Mouse (Mus musculus) midbrain, embryonic 11.5 days (tissue): Measurements from ENCODE around the gene Gm20767. TPM values are rescaled to one million over a fixed set of nuclear protein-coding genes. Genes with fewer than 3 reads are reported as not detected.
A peak's percentile ranks its signal among the peaks of the same experiment; 100 is the strongest.
"Not testable (repeated sequence)": the region's sequence is repeated elsewhere in the genome, so short reads cannot be mapped to it uniquely, and the experiment has no call there.

Source experiments
- ATAC-seq: fragments of 200-750 bp; cut with Nextera tagmentation; 2 replicates; pipeline ENCODE4 v1.8.0; 2017; ENCODE audit warnings: moderate TSS enrichment, moderate library complexity; ENCODE audit not compliant: low FRiP score
- DNase-seq: peaks from one replicate; pipeline ENCODE4 v3.0.0; 2015; ENCODE audit warnings: low spot score; ENCODE audit errors: missing footprints
- H3K27ac ChIP-seq: fragments of 300-500 bp; sonication (generic); 2 replicates; pipeline ENCODE4 v1.5.1; 2014; ENCODE audit warnings: low read depth, low read length
- H3K27me3 ChIP-seq: fragments of 300-500 bp; sonication (generic); 2 replicates; pipeline ENCODE4 v1.6.1; 2014; ENCODE audit warnings: mild to moderate bottlenecking, low read length, moderate library complexity, mixed read lengths; ENCODE audit not compliant: control insufficient read depth, insufficient read depth
- H3K36me3 ChIP-seq: fragments of 300-500 bp; sonication (generic); 2 replicates; pipeline ENCODE4 v1.6.1; 2014; ENCODE audit warnings: mild to moderate bottlenecking, low read length, moderate library complexity, mixed read lengths; ENCODE audit not compliant: control insufficient read depth, insufficient read depth
- H3K4me1 ChIP-seq: fragments of 300-500 bp; sonication (generic); 2 replicates; pipeline ENCODE4 v1.6.1; 2014; ENCODE audit warnings: low read length; ENCODE audit not compliant: control insufficient read depth, insufficient read depth
- H3K4me2 ChIP-seq: fragments of 300-500 bp; sonication (generic); 2 replicates; pipeline ENCODE4 v1.6.1; 2014; ENCODE audit warnings: mild to moderate bottlenecking, moderate library complexity
- H3K4me3 ChIP-seq: fragments of 300-500 bp; sonication (generic); 2 replicates; pipeline ENCODE4 v1.5.1; 2014; ENCODE audit warnings: low read depth, low read length
- H3K9ac ChIP-seq: fragments of 300-500 bp; sonication (generic); 2 replicates; pipeline ENCODE4 v1.6.1; 2014; ENCODE audit warnings: low read length
- H3K9me3 ChIP-seq: fragments of 300-500 bp; sonication (generic); 2 replicates; pipeline ENCODE4 v1.6.1; 2016; ENCODE audit warnings: low read length; ENCODE audit not compliant: control insufficient read depth
- WGBS: fragments of 180-500 bp; shearing (Covaris S2); extraction: QIAGEN DNeasy Blood & Tissue Kit; methylation state at CpG from one replicate; pipeline ENCODE4 v1.1.7; 2014; 5-methylcytosine and 5-hydroxymethylcytosine counted together
- polyA plus RNA-seq: library from polyadenylated mRNA; unstranded; fragments of >200 nt; fragmentation: Nextera tagmentation; extraction: Ambion mirVana; gene quantifications from 2 replicates; pipeline ENCODE4 v1.2.1, GENCODE M21; 2014

The Gm20767 gene
- not detected in 2 replicates for polyA plus RNA-seq

DNA sequence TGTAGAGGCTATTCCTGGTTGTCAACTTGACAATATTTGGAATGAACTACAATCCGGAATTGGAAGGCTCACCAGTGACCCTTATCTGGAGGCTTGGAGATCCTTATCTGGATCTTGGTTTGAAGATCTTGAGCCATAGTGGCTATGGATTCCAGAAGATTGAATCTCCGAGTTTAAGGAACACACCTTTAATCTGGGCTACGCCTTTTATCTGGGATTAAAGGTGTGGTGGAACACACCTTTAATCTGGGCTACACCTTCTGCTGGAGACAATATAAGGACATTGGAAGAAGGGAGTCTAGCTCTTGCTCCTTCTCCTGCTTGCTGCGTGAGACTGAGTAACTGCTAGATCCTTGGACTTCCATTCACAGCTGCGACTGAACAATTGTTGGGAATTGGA, at the start of gene Gm20767:
Gene Gm20767, plus strand, starts transcription at position 301 of the 400 bp plus-strand sequence.
- not testable (repeated sequence) for H3K27ac ChIP-seq, DNase-seq, H3K27me3 ChIP-seq, ATAC-seq, H3K9me3 ChIP-seq, H3K4me1 ChIP-seq, H3K36me3 ChIP-seq, H3K4me3 ChIP-seq, H3K4me2 ChIP-seq, H3K9ac ChIP-seq
- WGBS: 67% methylated on average over 1 of the region's 5 CpGs

DNA sequence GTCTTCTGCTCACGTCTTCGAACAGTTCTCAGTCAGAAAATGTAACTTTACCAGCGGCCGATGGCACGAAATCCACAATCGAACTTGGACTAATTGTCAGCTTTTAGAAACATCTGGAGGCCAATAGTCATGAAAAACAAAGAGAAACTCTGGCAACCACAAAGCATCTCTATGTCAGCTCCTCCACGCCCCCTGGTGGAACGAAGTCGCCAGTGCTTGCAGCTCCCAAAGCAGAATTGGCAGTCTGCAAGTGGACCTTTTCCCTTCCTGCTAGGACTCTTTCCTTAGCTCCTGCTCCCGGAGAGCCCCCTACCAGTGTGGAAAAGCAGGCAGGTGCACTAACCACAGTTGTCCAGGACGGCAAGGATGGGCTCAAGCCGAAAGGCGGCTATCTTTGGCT, 47.1 kb upstream of the Gm20767 start:
- 0 out of 2 replicates have a peak, but pooled peaks have one; percentile 10 for ATAC-seq

DNA sequence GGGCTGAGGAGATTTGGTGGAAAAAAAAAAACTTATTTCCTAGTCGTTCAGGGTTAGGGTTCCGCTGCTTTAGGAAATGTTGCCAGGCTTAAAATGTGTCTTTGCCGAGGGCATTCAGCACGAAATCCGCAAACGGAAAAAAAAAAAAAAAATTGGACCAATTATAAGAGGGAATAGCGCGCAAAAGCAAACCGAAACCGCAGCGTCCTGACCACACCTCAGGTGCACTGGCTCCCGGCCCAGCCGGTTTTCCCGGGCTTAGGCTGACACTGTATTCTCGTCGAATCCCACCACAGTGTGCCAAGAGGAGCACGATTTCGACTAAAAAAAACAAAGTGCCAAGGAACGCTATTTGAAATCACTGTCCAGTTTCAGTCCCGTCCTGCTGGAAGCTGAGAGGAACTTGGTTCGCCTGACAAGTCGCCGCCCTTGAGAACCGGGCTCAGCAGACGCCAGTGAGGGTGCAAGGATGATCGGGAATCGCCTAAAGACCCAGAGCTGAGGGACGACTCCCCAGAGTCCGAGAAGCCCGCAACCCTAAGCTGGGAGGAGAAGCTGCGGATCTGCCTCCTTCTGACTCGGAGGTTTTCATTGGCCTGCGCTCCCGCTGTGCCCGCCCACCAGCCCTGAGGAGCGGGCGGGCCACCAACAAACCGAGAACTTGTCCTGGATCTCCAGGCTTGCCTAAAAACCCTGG, 43.7 kb upstream of the Gm20767 start:
- not testable (repeated sequence) for H3K27me3 ChIP-seq, H3K9ac ChIP-seq, H3K27ac ChIP-seq, H3K4me3 ChIP-seq, H3K4me2 ChIP-seq, H3K36me3 ChIP-seq, H3K9me3 ChIP-seq, H3K4me1 ChIP-seq
- peak; percentile 88 for ATAC-seq
- WGBS: under 1% methylated on average over 25 of the region's 38 CpGs
- DNase-seq: peak; percentile 91

More for the DNA sequence above, 47.1 kb upstream of the Gm20767 start:
- not testable (repeated sequence) for H3K4me3 ChIP-seq, H3K4me2 ChIP-seq, DNase-seq, H3K9ac ChIP-seq, H3K9me3 ChIP-seq, H3K27me3 ChIP-seq, H3K27ac ChIP-seq, H3K4me1 ChIP-seq, H3K36me3 ChIP-seq
- no CpG with 5 or more reads among the region's 13 CpGs for WGBS

DNA sequence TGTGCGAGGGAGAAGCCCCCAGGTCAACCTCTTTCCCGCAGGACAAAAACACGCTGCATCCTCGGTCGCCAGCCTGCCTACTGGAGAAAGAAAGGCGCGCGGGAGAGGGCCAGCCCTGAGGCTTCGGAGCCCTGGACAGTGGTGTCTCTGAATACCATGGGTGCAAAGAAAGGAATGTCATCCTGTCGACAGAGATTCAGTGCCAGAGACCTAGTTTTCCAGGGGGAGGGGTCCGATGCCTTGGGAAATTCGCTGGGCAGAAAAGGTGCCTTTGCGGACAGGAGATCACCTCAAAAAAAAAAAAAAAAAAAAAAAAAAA, 43.1 kb upstream of the Gm20767 start:
- ATAC-seq: peak; percentile 63
- H3K4me3 ChIP-seq, H3K27me3 ChIP-seq, DNase-seq, H3K27ac ChIP-seq, H3K36me3 ChIP-seq, H3K4me2 ChIP-seq, H3K9ac ChIP-seq, H3K9me3 ChIP-seq, H3K4me1 ChIP-seq: not testable (repeated sequence)
- WGBS: 0% methylated on average over 5 of the region's 13 CpGs

DNA sequence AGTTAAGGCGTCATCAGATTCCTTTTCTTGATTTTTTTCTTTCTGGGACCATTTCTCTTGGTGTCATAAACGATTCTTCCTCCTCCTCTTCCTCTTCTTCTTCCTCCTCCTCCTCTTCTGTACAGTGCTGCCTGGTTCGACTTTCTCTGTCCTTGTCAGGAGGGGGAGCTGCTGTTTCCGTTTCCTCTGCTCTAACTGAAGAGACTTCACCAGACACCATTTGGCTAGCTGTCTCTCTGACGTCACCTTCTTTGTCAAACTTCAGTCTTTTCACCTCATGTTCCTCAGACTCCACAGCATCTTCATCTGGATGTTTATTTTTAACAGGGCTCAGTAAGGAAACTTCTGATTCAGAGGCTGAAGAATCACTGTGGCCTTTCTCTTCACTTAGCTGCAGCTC, 40.7 kb upstream of the Gm20767 start:
- H3K27ac ChIP-seq, H3K36me3 ChIP-seq, H3K4me2 ChIP-seq, H3K4me1 ChIP-seq, H3K4me3 ChIP-seq, H3K9ac ChIP-seq, DNase-seq, H3K9me3 ChIP-seq, ATAC-seq, H3K27me3 ChIP-seq: not testable (repeated sequence)
- no CpG with 5 or more reads among the region's 5 CpGs for WGBS

DNA sequence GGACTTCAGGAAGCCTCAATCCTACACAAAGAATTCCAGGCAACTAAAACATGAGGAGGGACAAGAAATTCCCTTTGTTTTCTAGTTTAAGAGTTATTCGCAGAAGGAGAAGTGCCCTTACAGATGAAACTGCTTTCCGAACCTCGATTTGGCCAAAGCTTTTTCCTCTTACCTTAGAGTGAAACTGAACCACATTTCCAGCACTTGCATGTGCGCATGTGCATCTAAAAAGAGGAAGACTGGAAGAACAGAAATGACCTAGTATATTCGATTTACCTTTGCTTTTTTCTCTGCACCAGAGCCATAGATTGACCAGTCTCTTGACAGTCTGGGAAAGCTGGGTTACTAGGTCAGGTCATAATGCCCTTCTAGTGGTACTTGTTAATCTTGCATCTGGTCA, 33.5 kb upstream of the Gm20767 start:
- not testable (repeated sequence) for H3K9ac ChIP-seq, H3K4me3 ChIP-seq, H3K9me3 ChIP-seq, H3K27me3 ChIP-seq, ATAC-seq, H3K4me2 ChIP-seq, H3K27ac ChIP-seq, H3K4me1 ChIP-seq, DNase-seq, H3K36me3 ChIP-seq
- WGBS: no CpG with 5 or more reads among the region's 5 CpGs

DNA sequence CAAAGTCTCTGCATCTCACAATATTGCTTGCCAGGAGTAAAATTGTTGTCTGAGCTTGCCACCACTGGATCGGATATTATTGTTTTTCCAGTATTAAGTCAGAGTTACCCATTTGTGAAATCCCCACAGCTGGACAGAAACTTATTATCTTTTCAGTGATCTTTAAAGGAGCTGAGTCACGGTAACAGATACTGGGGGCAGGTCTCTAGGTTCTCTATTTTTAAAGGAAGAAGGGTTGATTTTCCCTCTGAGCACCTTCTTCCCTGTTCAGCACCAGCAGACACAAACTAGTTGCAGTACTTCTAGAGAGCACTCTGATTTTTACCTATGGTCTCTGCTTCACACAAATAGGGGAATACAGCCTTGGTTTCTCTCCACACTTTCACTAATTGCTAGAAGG, 33.0 kb upstream of the Gm20767 start:
- H3K4me1 ChIP-seq, H3K9me3 ChIP-seq, H3K27me3 ChIP-seq, DNase-seq, H3K4me3 ChIP-seq, H3K27ac ChIP-seq, H3K4me2 ChIP-seq, ATAC-seq, H3K9ac ChIP-seq, H3K36me3 ChIP-seq: not testable (repeated sequence)
- WGBS: 79% methylated on average over 2 of the region's 2 CpGs

DNA sequence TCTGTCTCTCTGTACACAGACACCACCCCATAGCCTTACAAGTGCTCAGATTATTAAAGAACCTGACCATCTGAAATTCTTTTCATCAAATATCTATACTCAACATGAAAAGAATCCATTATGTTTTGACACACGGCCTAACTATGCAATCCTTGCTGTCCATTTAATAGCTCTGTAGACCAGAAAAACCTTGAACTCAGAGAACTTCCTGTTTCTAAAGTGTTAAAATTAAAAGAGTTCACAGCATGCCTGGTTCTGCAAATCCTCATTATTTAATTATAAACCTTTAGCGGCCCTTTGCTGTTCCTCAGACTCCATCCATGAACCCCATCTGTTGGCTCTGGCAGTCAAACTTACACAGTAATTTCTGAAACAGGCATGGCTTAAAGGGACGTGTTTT, 2.3 kb downstream of the Gm20767 start:
- not testable (repeated sequence) for H3K4me1 ChIP-seq, H3K27me3 ChIP-seq, H3K4me3 ChIP-seq, H3K9ac ChIP-seq, H3K9me3 ChIP-seq, H3K27ac ChIP-seq, H3K4me2 ChIP-seq, ATAC-seq, DNase-seq, H3K36me3 ChIP-seq
- 78% methylated on average over 2 of the region's 3 CpGs for WGBS

DNA sequence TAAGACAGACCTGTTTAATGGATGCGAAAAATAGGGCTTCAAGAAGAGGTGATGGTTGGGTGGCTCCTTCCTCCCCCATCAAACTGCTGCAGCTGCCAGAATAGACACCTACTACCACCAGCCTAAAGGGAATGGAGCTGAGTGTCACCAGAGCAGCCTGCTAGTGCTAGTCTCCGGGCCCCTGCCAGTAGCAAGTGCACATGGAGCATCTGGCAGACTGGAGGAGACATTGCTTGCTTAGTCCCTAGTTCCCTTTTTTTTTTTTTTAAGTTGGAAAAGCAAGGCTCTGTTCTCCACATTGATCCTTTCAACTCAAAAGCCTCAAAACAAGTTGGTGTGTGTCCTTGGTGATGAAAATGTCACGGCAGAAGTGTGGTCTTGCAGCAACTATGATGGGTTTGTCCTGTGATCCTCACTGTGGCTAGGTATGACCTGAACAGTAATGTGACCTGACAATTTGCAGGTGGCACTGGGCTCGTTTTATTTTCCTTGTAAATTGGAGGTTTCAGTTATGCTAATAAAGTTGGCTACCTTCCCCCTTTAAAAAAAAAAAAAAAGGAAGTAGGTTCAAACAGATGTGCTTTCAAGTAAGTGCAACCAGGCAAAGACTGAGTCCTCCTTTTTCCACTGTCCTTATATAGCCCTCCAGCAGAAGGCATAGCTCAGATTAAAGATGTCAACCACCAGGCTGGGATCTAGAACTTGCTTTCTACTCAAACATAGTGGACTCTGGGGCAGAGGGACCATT, 9.8 kb downstream of the Gm20767 start:
- 68% methylated on average over 3 of the region's 4 CpGs for WGBS
- H3K27me3 ChIP-seq, H3K9ac ChIP-seq, DNase-seq, H3K4me3 ChIP-seq, H3K4me2 ChIP-seq, ATAC-seq, H3K4me1 ChIP-seq, H3K36me3 ChIP-seq, H3K27ac ChIP-seq, H3K9me3 ChIP-seq: not testable (repeated sequence)
